Mouse (Mus musculus) kidney, postnatal 36 days (tissue): ENCODE results near the gene Mtus2.
A peak's percentile ranks its signal among the peaks of the same experiment; 100 is the strongest.
"Not testable (repeated sequence)": the region's sequence is repeated elsewhere in the genome, so short reads cannot be mapped to it uniquely, and the experiment has no call there.

Source experiments
- DNase-seq, 2 experiments: peaks; one replicate each; pipeline ENCODE4 v3.0.0; 2021 to 2022; ENCODE audit warnings: mixed read lengths in 2 of 2

Mtus2 gene

DNA sequence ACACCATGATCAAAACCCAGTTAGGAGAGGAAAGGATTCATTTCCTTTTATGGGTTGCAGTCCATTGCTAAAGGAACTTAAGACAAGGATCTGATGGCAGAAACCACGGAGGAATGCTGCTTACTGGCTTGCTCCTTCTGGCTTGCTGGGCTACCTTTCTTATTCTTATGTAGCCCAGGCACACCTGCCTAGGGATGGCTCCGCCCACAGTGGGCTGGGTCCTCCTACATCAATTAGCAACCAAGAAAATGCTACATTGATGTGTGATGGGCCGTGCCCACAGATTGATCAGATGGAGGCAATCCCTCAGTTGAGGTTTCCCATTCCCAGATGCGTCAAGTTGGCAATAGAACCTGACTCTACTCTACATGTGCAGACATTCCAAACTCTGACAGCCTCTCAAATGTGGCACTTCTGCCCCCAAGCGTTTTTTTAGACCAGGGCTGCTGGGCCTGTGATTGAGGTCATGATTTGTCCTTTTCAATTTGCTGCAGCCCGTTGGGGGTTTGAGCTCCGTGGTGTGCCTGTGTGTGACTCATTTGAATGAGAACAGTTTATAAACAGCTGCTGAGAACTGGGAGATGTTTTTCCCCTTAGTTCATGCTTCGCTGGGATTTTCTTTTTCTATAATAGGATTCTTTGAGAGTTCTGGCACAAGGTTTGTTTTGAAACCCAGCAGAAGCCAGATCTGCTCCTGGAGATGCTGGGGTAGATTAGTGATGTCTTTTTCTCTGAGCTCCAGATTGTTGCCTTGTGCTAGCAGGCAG is 173.8 kb downstream of the Mtus2 start:
- DNase-seq: no peak

- DNase-seq: no peak
Observed at GRCm38 (mm10) chr5:148131458-148132131, 174.5 kb downstream of the Mtus2 start.

DNA sequence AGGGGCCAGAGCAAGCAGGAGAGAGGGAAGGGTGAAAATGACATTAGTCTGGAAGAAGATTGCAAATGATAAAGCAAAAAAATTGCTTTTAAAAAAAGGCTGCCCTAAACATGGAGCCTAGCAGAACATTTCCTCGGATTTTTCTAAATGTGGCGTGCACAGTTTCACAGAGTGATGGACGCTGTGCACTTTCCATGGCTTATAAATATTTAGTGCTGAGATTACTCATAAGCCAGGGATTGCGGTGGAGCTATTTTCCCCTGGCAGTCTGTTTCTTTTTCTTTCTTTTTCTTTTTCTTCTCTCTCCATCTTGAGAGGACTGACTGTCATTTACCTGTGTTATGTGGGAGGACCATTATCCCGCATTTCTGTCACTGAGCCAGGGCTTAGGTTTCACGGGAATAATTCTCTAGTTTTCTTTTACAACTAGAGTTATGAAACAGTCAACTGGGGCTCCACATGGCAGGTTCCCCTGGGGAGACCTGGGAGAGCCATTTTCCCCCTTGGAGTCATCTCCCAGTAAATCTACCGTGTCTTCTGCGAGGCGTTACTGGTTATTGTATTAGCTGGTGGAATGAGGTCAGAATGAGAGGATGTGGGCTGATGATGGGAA is 176.4 kb downstream of the Mtus2 start:
- DNase-seq: no peak

- no peak for DNase-seq
Observed at GRCm38 (mm10) chr5:148141662-148142061, 184.5 kb downstream of the Mtus2 start.

DNA sequence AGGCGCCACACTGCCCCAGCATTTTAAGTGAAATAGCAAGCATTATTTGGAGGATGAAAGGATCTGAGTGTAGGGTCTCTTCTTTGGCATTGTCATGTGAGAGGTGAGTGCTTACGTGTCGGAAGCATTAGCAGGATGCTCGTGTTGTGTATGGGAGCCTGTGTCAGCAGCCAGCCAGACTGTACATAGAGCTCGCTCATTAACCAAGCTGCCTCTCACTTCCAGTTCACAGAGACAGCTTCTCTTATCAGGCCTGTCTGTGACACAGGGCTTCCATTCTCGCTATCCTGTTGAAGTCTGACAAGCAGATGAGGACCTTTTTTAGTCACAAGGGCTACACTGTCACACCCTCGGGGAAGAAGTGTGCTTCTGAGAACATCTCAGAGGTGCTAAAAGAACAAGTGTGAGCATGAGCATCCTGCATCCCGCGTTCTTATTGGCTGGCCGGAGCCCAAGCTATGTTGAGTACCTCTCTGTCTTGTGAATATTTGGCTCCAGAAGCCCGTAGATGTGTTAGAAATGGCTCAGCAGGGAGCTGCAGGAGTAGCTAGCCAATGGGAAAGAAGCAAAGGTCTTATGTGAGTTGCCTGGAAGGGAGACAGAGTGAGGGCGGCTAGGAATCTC is 189.2 kb downstream of the Mtus2 start:
- no peak for DNase-seq

- no peak for DNase-seq
Observed at GRCm38 (mm10) chr5:148151894-148152599, 194.9 kb downstream of the Mtus2 start.

DNA sequence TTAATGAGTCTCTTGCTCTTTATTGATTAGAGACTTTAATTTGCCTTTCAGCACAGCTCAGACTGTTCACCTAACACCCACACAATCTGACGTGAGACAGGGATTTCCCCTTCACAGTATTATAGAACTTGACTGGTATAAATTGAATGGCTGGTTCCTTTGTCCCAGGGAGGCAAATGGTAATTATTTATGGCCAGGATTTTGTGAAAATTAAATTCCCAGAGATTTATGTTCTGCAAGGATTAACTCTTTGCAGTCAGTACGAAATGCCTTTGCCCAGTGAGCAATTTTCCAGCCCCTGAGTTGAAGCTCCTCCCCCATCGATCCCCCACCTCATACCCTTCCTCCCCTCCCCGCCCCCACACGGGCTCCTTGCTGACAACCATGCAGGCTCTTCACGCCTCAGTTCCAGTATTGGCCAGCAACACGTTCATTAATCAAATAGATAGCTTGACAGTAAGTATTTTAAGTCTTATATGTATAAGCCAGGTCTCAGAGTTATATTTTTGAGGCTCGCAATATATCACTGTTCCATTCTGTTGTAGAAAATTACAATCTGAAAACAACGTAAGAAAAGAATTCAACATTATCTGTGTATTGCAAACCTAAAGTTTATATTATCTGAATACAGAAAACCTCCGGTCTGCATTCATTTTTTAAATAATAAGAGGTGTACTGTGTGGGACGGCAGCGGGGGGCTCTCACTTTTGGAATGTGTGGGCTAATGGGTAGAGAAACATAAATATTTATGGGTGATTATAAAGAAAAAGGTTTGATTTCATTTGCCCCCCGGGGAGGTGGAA is 195.7 kb downstream of the Mtus2 start:
- no peak for DNase-seq

DNA sequence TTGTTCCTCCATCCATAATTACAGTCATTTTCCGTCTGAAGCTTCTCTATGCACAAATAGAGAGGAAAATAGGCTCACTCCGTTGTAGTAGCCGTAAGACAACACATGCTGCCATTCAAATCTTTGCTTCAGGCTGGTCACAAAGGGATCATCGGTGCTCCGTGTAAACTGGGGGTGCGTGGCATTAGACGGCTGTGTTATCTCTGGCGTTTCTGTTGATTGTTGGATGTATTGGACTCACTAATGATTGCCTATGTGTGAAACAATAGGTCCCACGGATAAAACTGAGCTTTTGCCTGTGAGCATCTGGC is 196.2 kb downstream of the Mtus2 start:
- no peak for DNase-seq

DNA sequence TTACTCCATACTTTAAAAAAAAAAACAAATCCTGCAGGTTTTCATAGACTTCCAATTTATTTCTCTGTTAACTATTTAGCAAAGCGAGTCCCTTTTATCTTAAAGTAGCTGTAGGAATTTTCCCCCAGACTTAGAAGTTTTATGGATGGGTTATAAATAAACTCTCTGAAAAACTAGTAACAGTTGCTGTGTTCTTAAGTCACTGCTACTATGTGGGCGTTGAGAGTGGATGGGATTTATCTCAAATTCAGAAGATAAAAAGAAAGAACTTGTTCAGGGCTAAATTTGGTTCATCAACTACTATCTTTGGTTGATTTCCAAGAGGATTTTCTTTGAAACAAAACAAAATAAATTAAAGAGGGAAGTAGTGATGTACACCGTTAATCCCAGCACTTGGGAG is 197.6 kb downstream of the Mtus2 start:
- no peak for DNase-seq

DNA sequence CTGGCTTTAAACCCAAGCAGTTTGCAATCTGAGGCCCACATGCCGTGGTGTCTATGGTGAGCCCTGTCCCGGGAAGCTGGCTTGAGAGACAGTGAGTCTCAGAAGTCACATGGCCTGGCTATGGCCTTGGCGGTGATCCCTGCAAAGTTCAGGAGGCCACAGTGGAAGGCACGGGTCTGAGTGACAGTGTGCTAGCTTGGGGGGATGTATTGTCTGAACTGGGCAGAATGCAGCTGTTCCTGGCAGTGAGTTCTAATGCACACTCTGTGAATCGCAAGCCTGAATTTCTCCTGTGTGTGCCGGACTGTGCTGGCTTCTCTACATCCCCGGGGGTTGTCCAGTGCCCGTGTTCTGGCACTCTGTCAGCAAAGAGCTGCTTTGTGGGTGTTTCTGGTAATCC is 202.2 kb downstream of the Mtus2 start:
- no peak for DNase-seq

GRCm38 (mm10) chr5:148160529-148161154 is 203.5 kb downstream of the Mtus2 start:
- no peak for DNase-seq

- no peak for DNase-seq
Observed at GRCm38 (mm10) chr5:148165111-148165510, 208.0 kb downstream of the Mtus2 start.

DNA sequence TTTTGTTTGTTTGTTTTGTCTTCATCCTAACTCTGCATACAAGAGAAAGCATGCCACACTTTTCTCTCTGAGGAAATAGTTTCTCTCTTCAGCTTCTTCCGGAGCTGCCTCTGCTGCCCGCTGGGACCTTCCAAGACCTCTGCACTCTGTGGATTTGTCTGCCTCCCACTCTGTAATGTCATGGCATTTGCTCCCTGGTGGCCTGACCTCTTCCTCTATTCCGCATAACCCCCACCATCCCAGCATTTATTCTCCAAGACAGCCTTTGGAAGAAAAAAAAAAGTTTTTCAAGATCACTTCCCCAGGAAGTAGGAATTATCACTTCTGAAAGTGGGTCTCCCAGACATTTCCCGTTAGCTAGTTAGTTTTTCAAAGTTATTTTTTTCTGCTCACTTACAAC is 218.0 kb downstream of the Mtus2 start:
- DNase-seq: no peak

DNA sequence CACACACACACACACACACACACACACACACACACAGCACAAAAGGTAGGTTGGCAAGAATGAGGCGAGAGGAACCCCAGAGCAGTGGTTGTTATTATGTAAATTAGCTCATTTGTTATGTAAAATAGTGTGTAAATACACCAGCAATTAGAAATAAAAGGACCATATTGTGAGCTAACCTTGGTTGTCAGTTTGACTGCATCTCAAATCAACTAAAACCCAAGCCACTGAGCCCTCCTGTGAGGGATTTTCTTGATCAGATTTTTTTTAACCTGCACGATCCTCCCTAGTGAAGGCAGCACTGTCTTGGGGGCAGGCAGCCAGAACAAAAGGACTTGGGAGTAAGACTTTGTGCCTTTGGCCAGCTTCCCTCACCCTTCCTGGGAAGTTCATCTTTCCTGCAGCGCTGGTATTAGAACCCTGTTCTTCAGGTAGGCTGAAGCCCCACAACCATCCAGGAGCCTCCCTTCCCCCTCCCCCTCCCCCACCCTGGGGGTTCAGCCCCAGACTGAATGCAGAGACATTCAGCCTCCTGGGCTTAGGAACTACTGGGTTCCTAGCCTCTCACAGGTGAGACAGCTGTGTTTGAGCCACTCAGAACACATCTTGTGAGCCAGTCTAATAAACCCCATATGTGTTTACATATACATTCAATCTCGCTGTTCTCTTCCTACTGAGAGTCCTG is 218.8 kb downstream of the Mtus2 start:
- DNase-seq: peak in 1 of 2 experiments; percentile 52

- not testable (repeated sequence) for DNase-seq
Observed at GRCm38 (mm10) chr5:148176539-148176938, 219.4 kb downstream of the Mtus2 start.

DNA sequence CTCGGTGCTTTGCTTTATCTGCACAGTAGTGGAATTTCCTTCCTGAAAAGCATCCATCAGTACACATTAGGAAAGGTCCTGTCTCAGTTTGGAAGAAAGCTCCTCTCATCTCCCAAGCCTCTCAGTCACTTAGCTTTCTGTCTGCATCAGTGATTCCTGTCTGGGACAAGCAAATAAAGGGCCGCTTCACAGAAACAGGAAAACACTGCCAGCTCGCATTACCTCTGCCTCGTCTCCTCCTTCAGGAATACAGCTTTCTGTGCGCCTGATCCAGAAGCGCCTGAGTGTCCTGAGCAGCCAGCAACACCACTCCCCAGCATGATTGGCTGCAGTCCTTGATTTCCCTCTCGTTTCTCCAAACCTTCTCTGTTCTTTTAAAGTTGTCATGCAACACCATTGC is 222.1 kb downstream of the Mtus2 start:
- DNase-seq: no peak

DNA sequence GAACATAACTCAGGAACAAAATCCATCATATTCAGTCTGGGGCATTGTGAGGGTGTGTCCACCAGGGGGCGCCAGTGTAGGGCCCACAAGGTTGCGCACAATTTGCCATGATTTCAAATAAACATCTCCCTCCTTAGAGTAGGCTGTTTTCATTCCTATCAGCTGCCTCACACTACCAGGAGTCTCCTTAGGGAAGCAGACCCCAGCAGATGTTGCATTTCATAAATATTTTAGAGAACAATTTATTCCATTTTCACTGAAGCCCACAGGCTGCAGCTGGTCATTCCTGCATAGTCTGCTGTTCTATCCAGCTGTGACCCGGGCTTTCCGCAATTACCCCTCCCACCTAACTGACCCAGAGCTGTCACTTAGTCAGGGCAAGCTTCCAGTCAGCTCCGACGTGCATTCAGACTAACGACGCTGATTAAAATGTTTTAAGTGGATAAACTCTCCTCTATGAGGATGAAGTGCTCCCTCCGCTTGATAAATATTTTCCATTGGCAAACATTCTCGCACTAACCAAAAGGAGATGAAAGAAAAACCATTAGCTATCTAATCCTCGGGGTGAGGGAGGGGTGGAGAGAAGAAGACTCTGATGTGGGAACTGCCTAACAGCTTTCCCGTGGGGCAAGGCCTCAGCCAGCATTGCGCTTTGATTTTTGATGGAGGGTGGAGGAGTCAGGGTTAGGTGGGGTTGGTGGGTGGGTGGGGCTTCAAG is 223.6 kb downstream of the Mtus2 start:
- peak; percentile 2 to 68 for DNase-seq

- DNase-seq: no peak
Observed at GRCm38 (mm10) chr5:148181308-148181630, 224.1 kb downstream of the Mtus2 start.

GRCm38 (mm10) chr5:148181901-148182300 is 224.8 kb downstream of the Mtus2 start:
- DNase-seq: no peak

DNA sequence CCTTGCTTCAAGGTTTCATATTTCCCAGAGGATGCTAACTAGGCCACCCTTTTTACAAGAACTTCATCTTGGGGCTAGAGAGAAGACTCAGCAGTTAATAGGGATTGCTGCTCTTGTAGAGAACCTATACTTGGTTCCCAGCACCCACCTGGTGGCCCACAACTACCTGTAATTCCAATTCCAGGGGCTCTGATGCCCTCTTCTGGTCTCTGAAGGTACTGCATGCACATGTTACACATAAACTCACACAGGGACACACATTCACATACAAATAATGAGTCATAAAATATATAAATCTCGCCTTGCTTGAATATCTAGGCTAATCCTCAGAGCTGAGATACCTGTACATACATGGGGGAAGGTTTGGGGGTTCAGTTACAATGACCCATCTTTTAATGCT is 228.8 kb downstream of the Mtus2 start:
- no peak for DNase-seq

- DNase-seq: no peak
Observed at GRCm38 (mm10) chr5:148191416-148191815, 234.3 kb downstream of the Mtus2 start.
